Mouse (Mus musculus) gastrocnemius, adult 8-10 months (tissue): ENCODE results near the gene Bcdin3d. TPM values are rescaled to one million over a fixed set of nuclear protein-coding genes. Genes with fewer than 3 reads are reported as not detected.

Experiments
- DNase-seq, 2 experiments: peaks; one replicate each; pipeline ENCODE4 v3.0.0; 2022; ENCODE audit warnings: low spot score in 2 of 2
- total RNA-seq, 4 experiments: library from RNA; stranded (reverse); gene quantifications; 2 replicates each; pipeline ENCODE4 v1.2.4; 2022

Gene Bcdin3d
- total RNA-seq, 4 experiments from 2014 or later = 3.6 to 6.2 (median 4.5) TPM

DNA sequence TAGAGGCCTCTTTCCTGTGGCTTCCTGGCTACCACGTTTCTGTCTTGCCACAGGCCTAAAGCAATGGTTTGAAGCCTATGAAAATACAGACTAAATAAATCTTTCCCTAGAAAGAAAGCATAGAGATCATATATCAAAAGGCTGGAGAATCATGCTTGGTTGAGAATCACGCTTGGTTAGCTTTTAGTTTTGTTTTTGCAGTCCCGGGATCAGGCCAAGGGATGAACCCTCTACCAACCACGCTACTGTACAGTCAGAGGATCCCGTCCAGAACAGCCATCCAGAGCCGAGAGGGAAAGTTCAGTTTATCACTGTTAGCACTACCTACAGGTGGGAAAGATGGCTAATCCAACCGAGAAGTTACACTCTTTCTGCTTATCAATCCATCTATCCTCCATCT lies 32.2 kb downstream of the Bcdin3d start:
- DNase-seq = no peak

DNA sequence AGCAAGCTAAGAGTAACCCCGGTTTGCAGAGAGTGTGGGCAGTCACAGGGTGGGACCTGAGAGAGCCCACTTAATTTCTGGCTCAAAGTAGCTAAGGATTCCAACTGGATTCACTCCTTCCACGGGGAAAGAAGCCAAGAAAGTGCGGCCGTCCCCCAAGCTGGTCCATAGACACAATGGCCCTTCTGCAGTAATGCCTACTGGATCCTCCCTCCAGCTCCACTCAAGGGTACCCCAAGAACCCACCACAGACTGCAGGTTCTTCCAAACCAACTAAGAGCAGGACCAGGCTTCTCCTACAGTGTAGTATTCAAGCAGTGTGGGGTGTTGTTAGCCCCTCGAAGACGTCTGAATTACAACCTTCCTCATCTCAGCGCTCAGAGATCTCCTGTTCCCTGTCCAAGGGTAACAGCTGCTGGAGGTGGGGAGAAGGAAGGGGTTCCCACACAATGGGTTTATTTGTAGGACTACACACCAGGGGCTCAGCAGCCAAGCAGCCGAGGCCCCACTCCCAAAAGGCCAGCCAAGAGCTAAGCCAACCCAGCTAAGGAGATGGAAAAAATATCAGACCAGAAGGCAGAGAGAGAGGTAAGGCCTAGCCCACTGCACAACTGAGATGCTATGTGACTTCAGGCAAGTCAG lies 33.6 kb downstream of the Bcdin3d start:
- no peak for DNase-seq

DNA sequence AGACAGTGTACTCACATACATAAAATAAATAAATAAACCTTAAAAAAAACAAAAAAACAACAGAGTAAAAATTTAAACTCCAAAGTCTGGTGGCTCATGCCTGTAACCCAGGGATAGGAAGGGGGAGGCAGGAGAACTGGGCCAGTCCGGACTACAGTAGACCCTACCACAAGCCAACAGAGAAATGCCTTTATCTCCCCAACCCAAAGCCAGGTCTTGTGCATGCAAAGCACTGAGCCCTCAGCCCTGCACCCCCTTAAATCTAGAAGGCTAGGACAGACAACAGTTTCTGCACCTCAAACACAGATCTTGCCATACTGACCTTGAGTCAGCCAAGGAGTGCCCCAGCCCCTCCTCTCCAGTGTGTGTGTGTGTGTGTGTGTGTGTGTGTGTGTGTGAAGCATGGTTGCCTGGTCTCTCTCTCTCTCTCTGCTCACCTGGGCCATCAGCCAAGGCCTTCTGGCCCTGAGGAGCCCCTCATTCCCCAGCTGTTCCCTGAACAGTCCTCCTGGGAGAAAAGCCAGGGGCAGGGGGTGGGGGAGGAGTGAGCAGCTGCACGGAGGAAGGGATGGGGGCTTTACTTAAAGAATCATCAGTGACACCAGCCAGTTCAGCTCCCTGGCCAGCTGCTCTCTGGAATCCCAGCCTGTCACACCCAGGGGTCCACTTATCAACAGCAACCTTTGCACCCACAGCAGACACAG lies 34.3 kb downstream of the Bcdin3d start:
- peak in 1 of 2 experiments; percentile 39 for DNase-seq

DNA sequence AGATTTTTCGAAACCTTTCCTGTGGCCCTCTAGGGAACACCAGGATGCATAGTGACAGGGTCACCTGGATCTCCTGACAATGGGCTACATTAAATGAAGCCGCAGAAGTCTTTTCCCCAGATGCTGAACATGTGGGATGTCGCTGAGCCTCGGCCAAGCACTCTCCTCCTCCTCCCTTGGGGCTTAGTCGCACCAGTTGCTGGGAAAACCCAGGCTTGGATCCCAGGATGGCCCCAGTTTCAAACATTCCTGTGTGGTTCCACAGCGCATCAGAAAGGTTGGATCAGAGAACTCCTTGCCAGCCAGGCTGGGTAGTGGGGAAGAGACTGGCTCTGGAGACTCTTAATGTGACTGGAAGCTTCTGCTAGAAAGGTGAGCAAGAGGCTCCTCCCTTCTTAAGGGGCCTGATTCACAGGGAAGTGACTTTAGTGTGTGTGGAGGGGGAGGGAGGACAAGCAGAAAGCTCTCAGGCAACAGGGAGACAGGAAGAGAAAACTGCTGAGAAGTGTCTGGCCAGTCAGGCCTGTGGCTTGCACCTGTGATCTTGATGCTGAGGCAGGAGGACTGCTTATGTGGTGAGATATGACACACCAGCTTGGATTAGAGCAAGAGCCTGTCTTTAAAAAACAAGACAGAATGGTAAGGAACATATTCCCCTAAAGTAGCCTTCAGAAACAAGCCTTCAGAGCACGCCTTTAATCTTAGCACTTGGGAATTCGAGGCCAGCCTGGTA lies 35.4 kb downstream of the Bcdin3d start:
- no peak for DNase-seq

DNA sequence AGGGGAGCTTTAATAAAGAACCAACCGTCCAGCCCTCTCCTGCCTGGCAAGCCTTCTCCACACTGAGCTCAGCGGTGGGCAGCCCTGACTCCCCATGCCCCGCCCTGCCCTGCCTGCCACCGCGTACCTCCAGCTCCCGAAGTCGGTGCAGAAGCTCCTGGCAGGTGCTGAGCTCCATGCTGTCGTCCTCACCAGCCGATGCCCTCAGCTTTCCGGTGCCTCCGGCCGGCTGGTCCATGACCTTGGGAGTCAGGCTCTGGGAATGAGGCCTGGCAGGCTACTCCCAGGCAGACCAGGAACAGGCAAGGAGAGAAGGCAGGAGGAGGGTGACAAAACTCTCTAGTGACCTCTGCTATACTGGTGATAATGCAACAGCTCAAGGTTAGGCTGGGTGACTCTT lies 40.6 kb downstream of the Bcdin3d start:
- no peak for DNase-seq

DNA sequence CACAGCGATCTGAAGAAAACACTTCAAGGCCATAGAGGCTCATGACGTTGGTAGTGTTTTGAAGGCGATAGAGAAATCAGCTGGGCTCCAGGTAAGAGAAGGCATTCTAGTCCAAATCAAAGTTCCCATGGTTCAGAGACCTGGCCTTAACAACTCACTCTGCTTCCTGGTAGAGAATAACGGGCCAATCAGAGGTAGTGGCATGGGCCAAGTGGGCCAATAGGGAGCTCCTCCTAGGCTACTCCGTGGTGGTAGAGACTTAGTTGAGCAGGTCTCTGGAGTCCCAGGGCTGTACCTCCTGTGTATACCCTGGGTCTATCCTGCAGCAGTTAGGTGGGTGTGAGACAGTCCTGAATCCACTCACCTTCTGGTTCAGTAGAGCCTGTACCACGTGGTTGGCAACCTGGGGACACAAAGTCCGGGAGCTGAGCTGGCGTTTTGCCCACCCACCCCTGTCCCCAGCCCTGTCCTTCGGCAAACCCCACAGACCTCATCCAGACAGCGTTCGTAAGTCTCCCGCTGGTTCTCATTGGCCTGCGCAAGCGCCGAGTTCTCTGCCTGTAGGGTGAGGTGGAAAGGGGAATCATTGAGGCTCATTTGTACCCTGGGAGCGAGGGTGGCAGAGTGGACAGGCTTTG lies 41.3 kb downstream of the Bcdin3d start:
- no peak for DNase-seq

DNA sequence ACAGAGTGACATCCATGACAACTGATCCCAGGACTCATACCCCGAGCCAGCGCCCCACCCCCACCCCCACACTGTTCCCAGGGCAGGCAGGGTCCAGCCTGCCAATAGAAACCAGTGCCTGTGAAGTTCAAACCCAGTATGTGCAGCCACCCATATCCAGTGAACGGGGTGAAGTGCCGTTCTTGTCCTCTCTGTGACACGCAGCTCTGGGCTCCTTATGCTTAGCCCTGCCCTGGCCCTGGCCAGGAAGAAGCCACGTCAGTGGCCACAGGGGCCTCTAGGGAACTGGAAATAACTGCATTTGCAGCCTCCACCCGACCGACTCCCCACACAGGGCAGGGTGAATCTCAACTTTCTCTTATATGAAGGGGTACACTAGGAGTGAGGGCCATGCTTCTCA lies 42.6 kb downstream of the Bcdin3d start:
- DNase-seq = no peak

DNA sequence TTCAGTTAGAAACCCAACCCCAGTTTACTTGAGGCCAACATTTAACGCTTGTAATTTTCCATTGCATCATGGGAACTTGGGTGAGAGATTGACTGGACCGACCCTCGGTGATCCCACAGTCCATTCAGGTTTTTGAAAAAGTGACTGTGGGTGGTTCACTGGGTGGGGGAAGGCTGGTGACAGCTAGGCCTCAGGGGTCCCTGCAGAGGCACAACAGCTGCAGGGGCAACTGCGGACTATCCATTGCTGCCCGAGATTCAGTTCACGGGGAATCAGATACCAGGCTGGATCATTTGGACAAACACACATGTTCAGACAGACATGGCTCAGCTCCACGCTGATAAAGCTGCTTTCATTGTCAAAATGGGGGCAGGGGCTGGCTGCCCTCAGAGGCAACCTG lies 43.0 kb downstream of the Bcdin3d start:
- DNase-seq = no peak

DNA sequence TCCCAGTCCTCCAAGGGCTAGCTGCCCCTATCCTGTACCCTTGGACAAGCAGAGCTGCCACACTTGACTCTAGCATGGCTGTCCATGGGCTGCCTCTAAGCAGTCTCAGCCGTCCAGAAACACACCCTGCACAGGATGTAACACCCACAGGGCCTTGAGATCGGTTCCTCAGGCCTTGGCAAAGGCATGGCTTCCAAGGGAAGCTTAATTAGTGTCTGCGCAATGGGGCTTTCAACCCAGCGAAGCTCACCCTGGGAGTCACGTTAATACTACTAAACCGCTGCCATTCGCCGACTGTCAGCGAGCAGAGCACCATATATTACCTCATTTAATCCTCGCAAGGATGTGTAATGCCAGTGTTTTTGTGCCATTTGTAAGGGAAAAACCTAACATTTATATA lies 43.5 kb downstream of the Bcdin3d start:
- DNase-seq = no peak

DNA sequence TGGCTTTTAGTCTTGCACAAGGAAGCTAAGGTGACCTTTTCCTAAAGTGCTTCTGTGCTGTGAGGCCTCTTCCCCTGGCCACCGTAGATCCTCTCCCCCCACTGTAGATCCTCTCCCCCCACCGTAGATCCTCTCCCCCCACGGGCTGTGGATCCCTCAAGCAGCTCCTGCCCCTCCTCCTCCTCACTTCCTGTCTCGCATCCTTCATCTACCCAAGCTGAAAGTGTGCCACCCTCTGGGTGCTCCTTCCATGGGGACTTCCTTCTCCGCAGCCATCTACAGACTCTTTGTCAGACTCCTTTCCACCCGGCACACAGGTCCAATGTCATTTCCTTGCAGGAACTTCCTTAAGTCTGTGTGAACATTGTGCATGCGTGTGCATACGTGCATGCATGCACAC lies 44.1 kb downstream of the Bcdin3d start:
- no peak for DNase-seq

DNA sequence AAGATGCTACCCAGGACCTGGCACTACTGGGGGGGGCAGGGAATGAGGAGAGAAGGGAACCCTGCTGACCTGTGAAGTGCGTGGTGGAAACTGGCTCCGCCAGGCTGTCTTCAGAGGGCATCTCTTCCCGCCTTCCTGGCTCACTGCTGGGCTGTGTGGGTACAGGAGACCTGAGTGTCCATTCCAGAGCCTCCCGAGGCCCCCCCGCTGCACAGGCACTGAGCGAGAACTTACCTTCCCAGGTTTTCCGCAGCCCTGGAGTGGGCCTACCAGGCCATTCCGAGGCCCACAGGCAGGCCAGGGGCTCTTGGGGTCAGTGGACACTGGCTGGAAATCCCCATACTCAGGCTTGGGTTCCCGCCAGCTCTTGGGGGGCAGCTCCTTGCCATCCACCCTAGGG lies 50.6 kb downstream of the Bcdin3d start:
- DNase-seq = no peak

DNA sequence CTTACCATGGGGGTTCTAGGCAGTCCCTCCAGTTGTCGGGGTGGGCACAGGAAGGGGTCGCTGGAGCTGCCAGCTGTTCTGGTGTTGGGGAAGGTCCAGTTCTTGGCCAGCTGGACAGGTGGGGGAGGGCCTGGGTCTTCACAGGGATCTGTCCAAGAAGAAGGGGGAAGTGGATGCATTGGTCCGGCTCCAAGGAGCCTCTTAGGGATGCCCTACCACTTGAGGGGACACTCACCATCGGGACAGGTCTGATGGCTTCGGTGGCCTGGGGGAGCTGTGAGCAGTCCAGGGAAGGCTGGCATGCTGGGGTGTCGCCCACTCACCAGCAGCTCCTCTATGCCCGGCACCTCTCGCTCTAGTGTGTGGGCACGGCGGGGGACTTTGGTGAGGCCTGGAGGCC lies 51.4 kb downstream of the Bcdin3d start:
- DNase-seq = no peak

DNA sequence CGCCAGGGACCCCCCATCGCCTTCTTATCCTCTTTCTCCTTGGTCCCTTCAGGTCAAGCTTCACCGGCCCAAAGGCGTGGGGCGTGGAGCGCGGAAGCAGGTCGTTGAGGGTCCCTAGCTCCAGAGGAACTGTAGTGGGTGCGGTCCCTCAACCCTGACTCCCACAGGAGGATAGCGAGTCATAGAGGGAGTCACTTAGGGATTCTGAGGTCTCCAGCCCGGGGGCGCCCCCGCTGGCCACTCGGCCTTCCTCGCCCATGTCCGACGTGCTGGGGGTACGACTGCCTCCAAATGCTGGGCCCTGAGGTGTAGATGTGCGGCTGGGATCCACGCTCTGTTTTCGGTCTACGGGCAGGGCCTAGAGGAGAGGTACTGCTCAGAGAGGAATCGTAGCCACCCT lies 52.0 kb downstream of the Bcdin3d start:
- no peak for DNase-seq

DNA sequence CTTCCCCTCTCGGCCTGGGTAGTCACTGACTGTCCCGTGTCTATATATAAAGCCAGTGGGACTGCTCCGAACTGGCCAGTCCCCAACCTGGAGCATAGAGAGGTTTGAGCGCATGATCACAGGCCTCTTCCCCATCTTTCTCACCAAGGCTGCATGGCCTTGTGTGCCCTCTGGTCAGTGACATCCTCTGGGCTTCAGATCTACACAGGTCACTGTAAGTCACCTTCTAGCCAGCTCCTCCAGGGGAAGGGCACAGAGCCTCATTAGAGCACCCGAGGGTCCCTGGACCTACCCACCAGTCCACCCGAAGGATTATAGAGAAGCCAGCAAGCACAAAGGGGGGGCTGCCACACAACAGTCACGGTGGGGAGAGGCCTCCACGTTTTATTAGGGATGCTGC lies 52.9 kb downstream of the Bcdin3d start:
- no peak for DNase-seq

DNA sequence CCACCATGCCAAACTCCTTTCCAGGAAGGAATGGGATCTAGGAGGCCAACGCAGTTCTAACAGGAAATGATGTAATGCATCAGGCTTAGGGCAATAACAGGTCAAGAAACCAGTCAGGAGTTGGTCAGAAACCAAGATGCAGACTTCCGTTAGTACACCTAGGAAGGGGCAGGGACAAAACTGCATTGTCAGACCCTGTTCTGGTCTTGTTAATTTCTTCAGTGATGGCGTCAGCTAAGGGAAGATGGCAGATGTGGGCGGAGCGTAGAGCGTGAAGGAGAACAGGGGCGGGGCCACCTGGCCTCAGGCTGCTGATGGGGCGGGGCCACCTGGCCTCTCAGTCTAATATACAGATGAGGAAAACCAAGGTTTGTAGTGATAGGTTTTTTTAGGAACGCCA lies 53.4 kb downstream of the Bcdin3d start:
- DNase-seq = no peak

DNA sequence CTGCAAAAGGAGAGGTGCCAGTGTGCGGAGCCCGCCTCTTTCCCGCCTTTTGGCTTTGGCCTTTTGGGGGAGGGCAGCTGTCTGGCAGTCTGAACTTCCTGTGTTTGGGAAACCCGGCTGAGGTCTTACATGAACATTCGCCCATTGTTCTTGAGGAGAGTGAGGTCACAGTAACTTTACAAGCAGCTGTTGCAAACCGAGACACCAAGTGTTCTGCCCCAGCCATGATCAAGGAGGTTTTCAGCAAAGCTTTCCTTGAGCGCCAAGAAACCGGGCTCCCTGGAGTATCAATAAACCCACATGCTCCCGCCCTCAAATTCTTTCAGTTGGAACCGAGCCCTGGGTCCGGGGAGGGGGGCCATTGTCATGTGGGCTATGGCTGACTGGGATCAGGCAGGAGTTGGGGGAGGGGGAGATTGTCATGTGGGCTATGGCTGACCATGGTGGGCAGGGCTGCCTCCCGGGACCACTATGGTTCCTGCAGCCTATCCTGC lies 54.0 kb downstream of the Bcdin3d start:
- peak; percentile 76 to 79 for DNase-seq

DNA sequence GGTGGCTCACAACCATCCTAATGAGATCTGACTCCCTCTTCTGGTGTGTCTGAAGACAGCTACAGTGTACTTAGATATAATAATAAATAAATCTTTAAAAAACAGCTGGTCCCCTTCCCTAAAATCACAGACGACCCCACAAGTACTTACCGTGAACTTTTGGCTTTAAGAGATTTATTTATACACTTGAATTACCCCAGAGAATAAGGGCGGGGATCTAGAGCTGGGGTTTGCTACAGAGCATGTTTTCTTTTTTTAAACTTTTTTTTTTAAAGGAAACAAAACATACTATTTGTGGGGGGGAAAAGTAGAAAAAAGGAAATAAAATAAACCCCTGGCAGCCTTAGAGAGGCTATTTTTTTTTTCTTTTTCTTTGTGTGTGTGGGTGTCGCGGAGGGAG lies 54.4 kb downstream of the Bcdin3d start:
- DNase-seq = no peak

Other genes with a start within 250 kb of the Bcdin3d start
- gene Kcnh3, start 249.9 kb downstream of the Bcdin3d start, total RNA-seq = not detected
- gene Mcrs1, start 222.8 kb downstream of the Bcdin3d start, total RNA-seq = 10 to 100 TPM; 18.8 to 34.0 (median 26.1) TPM
- gene Prpf40b, start 179.6 kb downstream of the Bcdin3d start, total RNA-seq = 10 to 100 TPM; 22.5 to 28.5 (median 25.7) TPM
- not detected for gene Fam186b, start 178.8 kb downstream of the Bcdin3d start, total RNA-seq
- gene Fmnl3, start 104.2 kb downstream of the Bcdin3d start, total RNA-seq = 1 to 10 TPM; 3.3 to 5.4 (median 3.9) TPM
- 100 to 1,000 TPM; 194 to 210 (median 203) TPM for gene Tmbim6, start 81.8 kb downstream of the Bcdin3d start, total RNA-seq
- gene Nckap5l, start 17.0 kb downstream of the Bcdin3d start, total RNA-seq = 1 to 10 TPM; 1.5 to 2.2 (median 1.7) TPM
- gene Faim2, start 53.4 kb upstream of the Bcdin3d start, total RNA-seq = under 1 TPM in 3 of 4 experiments, not detected in 1; 0.13 to 0.21 (median 0.15) TPM
- not detected for gene Aqp2, start 104.3 kb upstream of the Bcdin3d start, total RNA-seq
- gene Aqp5, start 116.1 kb upstream of the Bcdin3d start, total RNA-seq = not detected
- not detected for gene Aqp6, start 126.7 kb upstream of the Bcdin3d start, total RNA-seq
- 1 to 10 TPM in 2 of 4 experiments, under 1 TPM in 2; 0.31 to 2.4 (median 1.1) TPM for gene Racgap1, start 176.9 kb upstream of the Bcdin3d start, total RNA-seq
- not detected for gene Asic1, start 195.6 kb upstream of the Bcdin3d start, total RNA-seq
- 1 to 10 TPM; 4.8 to 9.4 (median 7.2) TPM for gene Smarcd1, start 227.4 kb upstream of the Bcdin3d start, total RNA-seq
- 1 to 10 TPM in 1 of 4 experiments, not detected in 3; 1.3 TPM for gene Gm17349, start 230.8 kb upstream of the Bcdin3d start, total RNA-seq
- gene Gpd1, start 242.8 kb upstream of the Bcdin3d start, total RNA-seq = 100 to 1,000 TPM; 446 to 550 (median 458) TPM